Mouse (Mus musculus): ENCODE results near the gene Nos1ap. TPM values are rescaled to one million over a fixed set of nuclear protein-coding genes. Genes with fewer than 3 reads are reported as not detected.

The Nos1ap gene
- total RNA-seq, 2 experiments from 2014 or later = 190 to 195 TPM

DNA sequence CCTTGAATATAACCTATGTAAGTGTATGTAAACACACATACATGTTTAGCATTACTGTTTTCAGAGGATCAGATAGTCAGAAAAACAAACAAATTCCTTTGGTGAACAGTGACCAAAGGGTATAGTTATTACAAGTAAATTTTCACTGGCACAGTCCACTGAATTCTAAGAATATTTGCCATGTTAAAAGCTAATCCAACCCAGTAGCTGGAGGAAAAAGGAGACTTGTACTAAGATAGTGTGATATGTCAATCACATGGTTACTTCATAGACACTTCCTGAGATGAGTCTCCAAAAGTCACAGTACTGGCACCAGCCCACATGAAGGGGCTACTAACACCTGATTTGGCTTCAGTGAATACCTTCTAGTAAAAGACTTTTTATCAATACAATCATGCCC lies 156.0 kb downstream of the Nos1ap start:
- intact Hi-C loops (cut with DNase I) = no loop called here
- no peak for DNase-seq (ENCODE audit: low spot score in 2 of 2)

DNA sequence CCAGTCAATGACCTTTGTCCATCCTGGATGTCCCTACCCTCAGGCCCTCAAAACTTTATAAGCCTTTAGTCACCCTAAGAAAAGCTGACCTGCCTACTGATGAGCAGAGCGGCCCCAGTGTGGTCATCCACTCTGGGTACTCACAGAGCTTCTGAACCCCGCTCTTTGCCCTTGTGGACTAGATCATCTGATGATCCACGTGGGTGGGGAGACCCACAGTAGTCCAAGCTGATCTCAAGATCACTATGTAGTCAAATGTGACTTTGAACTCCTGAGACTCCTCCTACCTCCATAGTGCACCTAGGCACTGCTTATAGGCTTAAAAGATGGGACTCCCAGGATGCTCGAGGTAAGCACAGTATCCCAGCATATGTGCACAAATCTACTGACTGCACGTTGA lies 157.4 kb downstream of the Nos1ap start:
- intact Hi-C loops (cut with DNase I) = no loop called here
- no peak for DNase-seq (ENCODE audit: low spot score in 2 of 2)

DNA sequence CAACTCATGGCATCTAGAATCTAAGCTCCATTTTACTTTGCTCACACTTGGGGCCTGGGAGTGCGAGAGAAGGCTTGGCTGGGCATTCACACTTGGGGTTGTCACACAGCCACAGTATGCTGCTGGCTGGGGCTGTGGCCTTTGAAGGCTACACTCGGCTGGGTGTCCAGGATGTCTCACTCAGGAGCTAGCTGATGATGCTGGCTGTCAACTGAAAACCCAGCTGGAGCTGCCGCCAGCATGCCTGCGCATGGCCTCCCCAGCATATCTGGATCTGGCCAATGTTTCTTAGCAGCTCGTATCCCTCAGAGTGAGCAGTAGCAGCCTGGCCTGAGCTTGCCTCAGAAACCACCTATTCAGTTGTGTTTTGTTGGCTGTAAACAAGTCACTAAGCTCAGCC lies 158.3 kb downstream of the Nos1ap start:
- no peak for DNase-seq (ENCODE audit: low spot score in 2 of 2)
- intact Hi-C loops (cut with DNase I) = no loop called here

DNA sequence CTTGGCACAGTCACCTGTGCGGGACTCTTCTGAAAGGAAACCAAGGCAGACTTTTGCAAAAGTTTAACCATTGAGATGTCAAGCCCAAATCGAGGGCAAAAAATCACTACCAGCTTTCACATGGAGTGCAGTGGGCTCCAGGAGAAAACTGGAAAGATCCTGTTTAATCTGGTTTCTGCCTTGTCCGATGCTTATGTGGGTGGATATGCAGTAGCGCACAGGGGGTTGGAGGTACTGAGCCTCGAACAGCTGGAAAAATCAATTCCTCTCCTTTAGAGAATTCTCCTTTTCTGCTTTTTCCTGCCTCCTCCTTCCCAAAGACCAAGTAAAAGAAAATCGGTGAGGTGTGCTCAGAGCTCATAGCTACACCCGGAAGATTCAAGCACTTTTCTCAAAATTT lies 159.0 kb downstream of the Nos1ap start:
- DNase-seq (ENCODE audit: low spot score in 2 of 2) = no peak
- intact Hi-C loops (cut with DNase I) = no loop called here

DNA sequence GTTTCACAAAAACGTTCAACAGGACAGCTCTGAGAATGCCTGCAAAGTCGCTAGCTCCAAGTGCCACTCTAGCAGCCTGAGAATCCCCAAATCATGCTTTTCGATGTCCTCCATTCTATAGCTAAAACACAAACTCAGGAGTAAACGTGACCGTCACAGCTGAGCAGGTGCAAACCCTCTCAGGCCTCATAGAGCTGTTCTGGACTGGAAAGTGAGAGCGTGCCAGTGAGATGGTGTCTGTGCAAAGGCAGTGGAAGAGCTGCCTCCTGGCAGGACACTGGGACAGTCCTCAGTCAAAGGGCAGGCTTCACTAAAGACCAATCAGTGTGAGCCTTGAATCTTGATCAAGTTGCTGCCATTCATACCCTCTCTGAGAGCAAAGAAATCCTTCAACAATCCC lies 160.0 kb downstream of the Nos1ap start:
- intact Hi-C loops (cut with DNase I) = no loop called here
- no peak for DNase-seq (ENCODE audit: low spot score in 2 of 2)

DNA sequence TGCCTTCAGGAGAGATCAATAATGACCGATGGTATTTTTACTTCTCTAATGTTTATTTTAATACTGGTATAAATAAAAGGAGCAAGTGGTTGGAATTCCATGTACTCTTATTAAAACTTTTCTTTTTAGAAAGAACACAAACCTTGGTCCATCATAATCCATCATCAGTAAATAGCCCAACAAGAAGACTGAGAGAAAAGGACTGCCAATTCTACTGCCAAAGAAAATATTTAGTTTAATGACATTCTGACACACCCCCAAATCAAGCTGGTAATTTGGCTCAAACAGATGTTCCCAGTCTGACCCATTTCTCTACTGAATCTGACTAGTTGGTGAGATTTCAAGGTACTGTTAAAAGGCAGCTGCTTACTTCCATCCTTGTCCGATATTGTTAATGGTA lies 161.5 kb downstream of the Nos1ap start:
- no peak for DNase-seq (ENCODE audit: low spot score in 2 of 2)
- intact Hi-C loops (cut with DNase I) = no loop called here

DNA sequence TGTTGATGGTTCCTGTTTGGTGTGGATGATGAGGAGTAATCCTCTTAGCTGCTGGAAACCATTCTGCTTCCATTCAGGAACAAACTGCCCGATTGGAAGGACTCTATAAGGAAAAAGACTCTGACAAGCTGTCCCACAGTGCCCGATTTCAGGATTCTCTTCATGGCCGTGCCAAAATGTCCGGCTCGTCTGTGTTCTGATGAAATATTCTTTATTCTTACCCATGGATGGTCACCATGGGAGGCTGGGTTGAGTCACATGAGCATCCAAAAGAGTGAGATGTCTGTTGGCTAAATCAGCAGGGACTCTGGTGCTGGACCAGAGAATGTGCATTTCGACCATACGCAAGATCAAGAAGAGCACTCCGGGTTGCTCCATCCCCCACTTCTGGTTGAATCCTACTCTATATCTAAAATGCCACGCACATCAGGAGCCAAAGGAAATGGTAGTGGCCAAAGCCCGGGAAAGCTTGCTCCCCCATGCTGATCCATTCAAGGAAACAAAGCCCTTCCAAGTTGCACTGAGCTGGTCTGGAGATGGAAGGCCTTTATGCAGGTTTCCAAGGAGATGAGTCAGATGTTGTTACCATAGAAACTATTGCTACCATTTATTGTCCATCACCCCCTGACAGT lies 165.3 kb downstream of the Nos1ap start:
- intact Hi-C loops (cut with DNase I) = no loop called here
- DNase-seq (ENCODE audit: low spot score in 2 of 2) = no peak

DNA sequence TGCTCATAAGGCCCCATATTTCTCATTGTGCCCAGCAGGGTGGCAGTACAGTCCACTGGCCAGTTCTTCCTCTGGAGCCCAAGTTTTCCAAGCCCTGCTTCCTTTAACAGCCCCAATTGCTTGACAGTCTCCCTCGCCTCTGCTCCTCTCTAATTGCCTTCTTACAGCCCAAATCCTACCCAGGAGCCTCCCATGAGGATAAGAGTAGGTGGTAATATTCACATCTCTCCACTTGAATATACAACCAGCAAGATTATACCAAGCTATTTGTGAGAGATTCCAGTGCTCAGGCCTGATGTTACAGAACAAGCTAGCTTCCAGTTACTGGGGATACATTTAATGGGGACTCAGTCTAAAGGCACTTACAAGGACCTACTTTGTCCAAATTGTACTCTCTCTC lies 166.6 kb downstream of the Nos1ap start:
- no peak for DNase-seq (ENCODE audit: low spot score in 2 of 2)
- intact Hi-C loops (cut with DNase I) = no loop called here

DNA sequence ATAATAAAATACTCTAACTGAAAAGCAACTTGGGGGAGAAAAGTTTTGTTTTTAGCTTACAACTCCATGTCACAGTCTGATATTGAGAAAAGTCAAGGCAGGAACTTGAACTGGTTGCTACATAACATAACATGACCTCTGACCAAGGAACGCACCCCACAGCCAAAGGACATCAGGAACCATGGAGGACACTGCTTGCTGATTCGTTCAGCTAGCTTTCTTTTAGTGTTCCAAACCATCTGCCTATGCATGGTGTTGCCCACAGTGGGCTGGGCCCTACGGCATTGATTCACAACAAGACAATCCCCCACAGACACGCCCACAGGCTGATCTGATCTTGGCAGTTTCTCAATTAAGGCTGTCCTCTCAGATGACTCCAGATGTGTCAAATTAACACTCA lies 167.5 kb downstream of the Nos1ap start:
- intact Hi-C loops (cut with DNase I) = no loop called here
- no peak for DNase-seq (ENCODE audit: low spot score in 2 of 2)

DNA sequence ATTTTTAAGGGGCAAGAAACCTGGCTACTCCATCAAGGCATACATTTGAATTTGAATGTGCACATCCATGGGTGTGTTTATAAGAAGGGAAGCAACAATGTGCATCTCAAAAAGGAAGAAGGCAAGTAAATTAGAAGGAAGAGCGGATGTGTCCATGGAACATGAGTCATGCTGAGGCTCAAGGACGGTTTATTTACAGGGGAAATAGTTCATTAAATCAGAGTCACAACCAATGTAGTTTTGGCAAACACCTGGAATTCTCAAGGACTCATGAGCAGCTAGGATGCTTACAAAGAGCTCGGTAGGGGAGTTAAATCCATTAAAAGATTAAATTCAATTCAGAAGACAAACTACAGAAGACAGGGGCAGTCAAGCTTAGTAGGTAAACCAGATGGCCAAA lies 169.7 kb downstream of the Nos1ap start:
- intact Hi-C loops (cut with DNase I) = no loop called here

DNA sequence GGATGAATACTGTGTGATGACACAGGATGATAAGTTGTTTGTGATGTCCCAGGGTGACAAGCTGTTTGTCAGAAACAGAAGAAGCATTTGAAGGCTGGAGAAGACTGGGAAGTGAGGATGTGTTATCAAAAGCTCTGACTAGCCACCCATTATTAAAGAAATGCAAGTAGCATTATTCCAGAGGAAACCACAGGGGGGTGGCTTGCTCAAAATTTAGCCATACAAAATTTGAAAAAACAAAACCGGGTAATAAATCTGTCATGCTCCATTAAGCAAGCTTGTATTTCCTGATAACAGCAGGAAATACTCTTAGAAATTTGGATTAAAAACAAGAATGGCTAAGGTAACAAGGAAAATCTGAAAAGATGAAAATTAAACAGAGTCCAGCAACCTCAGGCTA lies 171.5 kb downstream of the Nos1ap start:
- no peak for DNase-seq (ENCODE audit: low spot score in 2 of 2)
- intact Hi-C loops (cut with DNase I) = no loop called here

More for the DNA sequence above, 169.7 kb downstream of the Nos1ap start:
- no peak for DNase-seq (ENCODE audit: low spot score in 2 of 2)

DNA sequence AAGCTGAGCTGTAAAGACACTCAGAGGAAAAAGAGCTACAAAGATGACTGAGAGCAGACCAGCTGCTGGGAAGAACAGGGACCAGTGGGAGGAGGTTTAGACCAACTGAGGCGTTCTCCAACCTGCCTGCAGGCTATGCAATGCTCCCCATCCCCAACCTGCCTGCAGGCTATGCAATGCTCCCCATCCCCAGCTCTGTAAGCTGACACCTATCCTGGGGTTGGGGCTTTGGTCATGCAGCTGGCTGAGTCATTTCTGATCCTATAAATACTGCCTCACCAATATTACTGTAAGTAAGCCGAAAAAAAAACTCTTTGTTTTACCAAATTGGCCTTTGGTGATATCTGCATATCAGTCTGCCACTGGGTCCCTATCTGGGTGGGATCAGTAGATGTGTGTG lies 172.7 kb downstream of the Nos1ap start:
- intact Hi-C loops (cut with DNase I) = no loop called here

DNA sequence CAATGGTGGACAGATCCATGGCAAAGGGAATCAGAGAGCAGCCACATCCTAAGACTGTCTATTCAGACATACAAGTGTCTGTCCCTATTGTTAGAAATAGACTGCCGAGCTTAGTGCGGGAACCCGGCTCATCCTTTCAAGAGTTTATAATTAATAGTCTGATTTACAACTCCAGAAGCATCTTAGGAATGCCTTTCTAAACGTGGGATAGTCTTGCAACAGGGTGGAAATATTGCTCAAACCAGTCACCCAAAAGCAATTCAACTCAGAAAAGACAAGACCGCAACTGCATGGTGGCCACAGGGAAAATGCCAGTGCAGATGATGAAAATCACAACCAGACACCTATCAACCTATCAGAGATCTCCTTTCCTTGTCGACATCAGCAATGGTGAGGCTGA lies 173.5 kb downstream of the Nos1ap start:
- no peak for DNase-seq (ENCODE audit: low spot score in 2 of 2)

More for the DNA sequence above, 172.7 kb downstream of the Nos1ap start:
- DNase-seq (ENCODE audit: low spot score in 2 of 2) = no peak

DNA sequence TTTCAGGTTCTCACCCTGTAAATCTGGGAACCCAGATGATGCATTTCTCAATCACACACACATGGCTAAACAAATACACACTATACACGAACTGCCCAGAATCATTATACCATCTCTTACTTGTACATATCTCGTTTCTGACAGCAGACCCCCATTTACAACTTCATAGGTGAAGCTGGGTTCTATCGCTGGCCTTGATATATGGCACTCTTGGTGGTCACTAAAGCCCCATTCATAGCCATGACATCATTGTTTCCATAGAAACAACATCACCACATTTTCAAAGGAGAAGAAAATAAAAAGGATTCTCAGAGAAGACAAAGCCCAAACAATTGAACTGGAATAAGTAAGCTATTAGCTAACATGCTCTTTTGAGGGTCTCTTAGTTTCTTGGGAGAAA lies 174.3 kb downstream of the Nos1ap start:
- DNase-seq (ENCODE audit: low spot score in 2 of 2) = no peak
- intact Hi-C loops (cut with DNase I) = no loop called here

More for the DNA sequence above, 173.5 kb downstream of the Nos1ap start:
- intact Hi-C loops (cut with DNase I) = no loop called here

DNA sequence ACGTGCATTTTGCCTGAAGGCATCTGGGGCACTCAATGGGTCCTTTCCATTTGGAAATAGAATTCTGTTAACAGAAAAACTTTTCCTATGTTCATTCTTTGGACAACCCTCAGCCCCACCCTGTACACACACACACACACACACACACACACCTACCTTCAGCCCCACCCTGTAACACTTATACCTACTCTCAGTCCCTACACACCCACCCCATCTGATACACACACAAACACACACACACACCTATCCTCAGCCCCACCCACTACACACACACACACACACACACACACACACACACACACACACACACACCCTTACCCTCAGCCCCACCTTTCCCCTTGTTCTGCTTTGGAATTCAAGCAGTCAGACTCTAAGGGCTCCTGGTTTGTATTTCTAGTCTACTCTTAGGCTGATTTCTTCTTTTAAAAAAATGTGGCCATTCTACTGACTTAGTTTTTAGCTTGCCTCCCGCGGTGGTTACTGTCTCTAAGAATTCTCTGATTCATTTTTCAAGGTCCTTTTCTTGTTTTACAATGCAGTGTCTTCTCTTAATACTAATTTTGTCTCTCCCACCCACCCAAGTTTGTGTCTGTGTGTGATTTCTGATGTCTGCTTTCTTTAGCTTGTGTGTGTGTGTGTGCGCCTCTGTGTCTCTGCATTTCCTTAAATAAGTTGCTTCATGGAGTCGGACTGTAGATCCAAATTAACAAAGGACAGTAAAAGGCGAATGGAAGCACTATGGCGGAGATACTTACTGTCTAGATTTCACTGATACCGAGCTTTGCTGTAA lies 179.1 kb downstream of the Nos1ap start:
- DNase-seq (ENCODE audit: low spot score in 2 of 2) = no peak
- intact Hi-C loops (cut with DNase I) = no loop called here

DNA sequence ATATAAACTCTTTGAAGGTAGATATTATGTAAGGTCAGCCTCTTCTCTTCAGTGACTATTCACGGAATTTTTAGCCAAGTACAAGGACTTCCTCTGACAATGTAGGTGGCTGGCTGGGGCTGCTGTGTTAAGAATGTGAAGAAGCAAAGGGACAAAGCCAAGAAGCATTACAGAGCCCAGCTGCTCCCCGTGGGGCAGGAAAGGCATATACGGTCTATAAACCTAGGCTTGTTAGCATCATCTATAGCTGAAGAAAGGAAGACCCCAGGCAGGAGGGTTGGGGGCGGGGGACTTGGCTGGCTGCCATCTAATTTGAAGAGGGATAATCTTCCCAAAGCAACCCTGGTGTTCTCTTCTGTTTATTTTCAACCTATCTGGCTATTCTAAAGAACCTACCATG lies 180.6 kb downstream of the Nos1ap start:
- intact Hi-C loops (cut with DNase I) = no loop called here
- DNase-seq (ENCODE audit: low spot score in 2 of 2) = no peak

DNA sequence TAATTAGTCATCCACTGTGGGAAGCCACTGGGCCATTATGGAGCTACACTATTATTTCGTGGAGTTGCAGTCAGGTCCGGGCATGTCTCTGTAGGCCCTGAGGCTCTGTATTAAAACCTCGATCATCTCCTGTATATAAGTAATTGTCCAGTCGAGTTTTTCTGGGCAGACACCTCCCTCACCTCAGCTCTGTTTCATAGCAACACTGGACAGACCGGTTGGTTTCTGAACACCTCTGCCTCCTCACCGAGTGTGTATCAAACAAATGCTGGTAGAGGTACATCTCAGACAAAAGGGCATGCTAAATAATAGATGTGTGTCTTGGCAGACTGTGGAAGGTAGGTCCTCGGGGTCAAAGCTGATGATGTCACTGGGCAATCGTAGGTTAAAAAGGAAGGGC lies 182.7 kb downstream of the Nos1ap start:
- no peak for DNase-seq (ENCODE audit: low spot score in 2 of 2)
- intact Hi-C loops (cut with DNase I) = no loop called here

DNA sequence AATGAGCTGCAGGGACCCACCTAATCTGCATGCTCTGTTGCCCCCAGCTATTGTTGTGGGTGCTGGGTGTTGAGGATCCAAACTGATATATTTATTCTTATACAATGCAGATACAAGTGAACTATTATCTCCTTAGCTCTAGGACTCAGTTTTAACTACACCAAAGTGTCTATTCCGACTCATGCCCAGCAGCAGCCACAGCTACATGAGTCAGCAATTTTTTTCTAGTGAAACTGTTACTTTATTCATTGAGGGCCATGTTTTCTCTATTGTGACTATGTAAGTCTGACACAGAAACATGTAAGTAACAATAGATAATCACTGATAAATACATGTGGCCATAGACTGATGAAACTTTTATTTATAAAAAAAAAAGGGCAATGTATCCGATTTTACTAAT lies 184.5 kb downstream of the Nos1ap start:
- intact Hi-C loops (cut with DNase I) = no loop called here
- no peak for DNase-seq (ENCODE audit: low spot score in 2 of 2)

DNA sequence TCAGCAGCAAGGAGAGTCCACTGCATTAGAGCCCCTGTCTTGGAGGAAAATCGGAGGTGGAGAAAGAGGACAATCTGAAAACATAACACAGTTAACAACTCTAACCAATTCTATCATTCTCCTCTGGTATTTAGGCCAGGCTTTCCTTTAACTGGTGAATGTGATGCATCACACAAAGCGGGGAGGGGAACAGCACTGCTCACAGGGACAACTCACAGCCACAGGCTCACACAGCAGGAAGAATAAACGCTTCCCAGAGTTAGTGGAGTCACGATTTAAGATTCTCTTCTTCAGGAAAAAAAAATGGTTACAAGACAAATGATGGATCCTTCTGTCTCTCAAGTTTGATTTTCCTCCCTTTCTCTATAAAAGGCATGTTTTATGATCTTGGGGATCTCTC lies 187.0 kb downstream of the Nos1ap start:
- intact Hi-C loops (cut with DNase I) = no loop called here
- DNase-seq (ENCODE audit: low spot score in 2 of 2) = no peak

DNA sequence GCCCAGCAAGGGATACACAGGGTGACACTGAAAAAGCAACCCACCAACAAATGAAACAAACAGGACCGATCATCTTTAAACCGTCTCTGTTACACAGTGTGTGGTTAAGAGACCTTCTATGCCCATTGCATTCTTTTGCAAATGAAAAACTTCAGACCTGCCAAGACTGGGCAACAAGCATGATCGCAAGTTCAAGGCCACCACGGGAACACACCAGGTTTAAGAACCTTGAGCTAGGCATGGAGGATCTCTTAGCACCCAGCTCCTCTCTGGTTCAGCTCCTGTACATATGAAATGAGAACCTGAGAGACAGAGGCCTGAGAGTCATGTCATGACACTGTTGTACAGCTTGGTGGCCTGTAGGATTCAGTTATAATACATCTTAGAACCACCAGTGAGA lies 190.8 kb downstream of the Nos1ap start:
- no peak for DNase-seq (ENCODE audit: low spot score in 2 of 2)
- intact Hi-C loops (cut with DNase I) = no loop called here

DNA sequence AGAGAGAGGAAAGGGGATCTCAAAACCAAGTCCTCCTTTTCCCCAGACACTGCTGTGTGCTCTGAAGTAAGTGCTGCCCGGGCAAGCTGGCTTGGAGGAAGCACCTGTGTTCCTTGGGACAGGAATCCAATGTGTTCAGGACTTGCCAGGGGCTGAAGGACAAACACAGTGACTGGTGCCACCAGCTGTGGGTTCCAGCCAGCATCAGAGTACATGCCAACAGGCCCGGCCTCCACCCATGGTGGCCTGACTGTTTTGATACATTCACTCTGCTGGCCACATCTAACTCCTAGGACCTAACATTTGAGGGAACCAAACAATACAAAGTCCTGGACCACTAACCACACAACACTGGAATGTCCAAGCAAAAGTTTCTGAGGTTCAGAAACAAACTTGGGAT lies 194.6 kb downstream of the Nos1ap start:
- intact Hi-C loops (cut with DNase I) = no loop called here
- DNase-seq (ENCODE audit: low spot score in 2 of 2) = no peak

DNA sequence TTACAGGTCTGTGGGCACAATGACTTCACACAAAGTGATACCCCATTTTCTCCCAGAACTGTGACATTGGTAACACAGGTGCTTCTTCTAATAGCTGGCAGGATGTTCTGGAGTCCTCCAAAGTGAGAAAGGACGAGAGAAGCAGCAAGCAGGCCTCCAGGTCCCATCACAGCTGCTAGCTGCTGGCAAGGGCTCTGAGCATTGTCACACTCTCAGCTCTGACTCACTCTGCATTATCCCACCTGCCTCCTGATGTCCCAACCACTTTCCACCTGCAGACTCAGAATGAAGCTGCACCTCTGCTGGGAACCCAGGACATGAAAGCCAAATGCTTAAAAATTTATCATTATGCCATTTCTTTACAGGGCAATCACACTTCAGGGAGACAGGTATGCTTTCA lies 195.0 kb downstream of the Nos1ap start:
- DNase-seq (ENCODE audit: low spot score in 2 of 2) = no peak
- intact Hi-C loops (cut with DNase I) = no loop called here

All from left cerebral cortex, postnatal 36 days (tissue).